Mouse (Mus musculus): ENCODE measurements at regions not wholly inside any gene's neighbourhood (a gene's known extent, or its start where the extent isn't known, plus 50 kb on each side); places are given as distances from the start of the nearest gene placed in this dataset.

DNA sequence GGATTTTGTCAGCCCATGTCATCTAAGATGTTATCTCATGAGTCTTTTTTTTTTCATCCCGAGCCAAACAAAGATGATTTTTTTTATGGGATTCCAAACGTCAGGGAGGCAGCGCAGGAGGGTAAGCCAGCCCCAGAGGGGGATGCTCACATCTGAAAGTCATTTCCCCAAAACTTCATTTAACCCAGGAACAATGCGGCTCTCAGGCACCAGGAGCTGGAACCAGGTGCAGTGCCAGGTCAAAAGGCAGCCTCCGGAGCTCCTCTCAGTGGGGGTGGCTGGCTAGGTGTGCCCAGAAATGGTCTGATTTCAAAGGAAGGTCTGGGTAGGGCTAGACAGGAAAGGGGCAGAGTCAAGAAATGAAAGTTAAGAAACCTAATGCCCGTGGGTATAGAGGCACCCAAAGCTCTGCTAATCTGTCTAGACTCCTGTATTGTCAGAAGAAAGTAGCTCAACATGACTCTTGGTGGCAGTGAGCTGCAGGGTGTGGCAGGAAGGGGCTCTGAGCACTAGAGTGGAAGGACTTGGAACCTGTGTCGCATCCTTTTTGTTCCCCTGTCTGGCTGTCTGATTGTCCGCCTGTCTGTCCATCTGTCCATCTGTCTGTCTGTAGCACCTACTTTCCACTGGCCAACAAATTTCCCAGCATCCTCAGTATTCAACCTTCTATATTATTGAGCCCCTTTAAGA, 175.3 kb upstream of the Klf12 start:
- TF ChIP-seq POLR2A (IDR thresholded peaks at IDR 0.05; ENCODE audit: control insufficient read depth, low read depth, low read length) (no peak), CTCF (IDR thresholded peaks at IDR 0.05; ENCODE audit: control insufficient read depth, insufficient read depth, insufficient replicate concordance, low read depth, low read length) (no peak)

Measured in testis, adult 2 months (tissue).